Mouse (Mus musculus) kidney, adult 18-20 months (tissue): ENCODE measurements around the gene Yjefn3.

Source experiments
- DNase-seq: peaks from one replicate; pipeline ENCODE4 v3.0.0; 2021

The Yjefn3 gene

DNA sequence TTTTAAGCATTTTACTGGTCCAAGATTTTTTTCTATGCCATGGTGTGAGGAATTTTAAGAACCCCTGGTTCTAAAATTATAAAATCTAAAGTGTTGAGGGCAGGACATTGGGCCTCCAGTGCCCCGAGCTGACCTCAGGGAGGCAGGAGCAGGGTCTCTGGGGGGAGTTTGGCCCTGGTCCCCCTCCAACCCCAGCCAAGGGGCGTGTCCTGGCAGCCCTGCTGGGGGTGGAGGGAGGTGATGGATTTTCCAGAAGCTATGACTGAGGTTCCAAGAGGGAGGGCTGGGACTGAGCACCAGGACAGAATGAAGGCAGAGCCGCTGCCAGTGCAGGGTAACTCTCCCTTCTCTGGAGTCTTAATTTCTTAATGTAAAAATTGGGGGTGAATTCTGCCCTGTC lies 24.5 kb downstream of the Yjefn3 start:
- DNase-seq: no peak

DNA sequence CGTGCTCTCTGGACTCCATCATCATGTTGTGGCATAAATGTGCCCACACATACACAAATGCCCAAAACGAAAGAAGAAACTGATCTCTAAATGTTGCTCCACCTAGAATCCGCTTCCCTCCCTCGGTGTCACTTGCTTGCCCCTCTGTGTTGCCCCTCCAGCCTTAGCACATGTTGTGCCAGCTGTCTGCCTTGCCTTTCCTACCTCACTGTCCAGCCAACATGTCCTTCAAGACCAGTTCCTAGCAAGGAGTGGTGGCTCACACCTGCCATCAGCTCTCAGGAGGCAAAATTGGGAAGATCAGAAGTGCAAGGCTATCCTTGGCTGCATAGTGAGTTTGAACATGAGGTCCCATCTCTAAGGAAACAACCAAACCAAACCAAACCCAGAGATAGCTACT lies 25.1 kb downstream of the Yjefn3 start:
- DNase-seq: no peak

DNA sequence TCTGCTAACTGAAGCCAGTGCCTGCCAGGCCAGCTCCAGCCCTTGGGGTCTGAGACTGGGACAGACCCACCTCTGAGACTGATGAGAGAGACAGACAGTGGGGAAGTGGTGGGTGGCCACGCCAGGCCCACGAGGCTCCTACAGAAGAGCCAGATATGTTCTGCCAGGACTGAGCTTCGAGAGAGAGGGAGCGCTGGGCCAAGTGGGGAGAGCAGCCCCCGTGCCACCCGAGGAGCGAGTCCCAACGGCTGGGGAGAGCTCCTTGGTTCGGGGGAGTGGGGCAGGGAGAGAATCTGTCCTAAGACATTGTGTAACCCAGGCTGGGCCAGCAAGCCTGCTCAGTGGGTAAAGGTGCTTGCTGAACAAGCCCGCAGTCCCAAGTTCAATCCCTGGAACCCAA lies 25.5 kb downstream of the Yjefn3 start:
- DNase-seq: no peak

DNA sequence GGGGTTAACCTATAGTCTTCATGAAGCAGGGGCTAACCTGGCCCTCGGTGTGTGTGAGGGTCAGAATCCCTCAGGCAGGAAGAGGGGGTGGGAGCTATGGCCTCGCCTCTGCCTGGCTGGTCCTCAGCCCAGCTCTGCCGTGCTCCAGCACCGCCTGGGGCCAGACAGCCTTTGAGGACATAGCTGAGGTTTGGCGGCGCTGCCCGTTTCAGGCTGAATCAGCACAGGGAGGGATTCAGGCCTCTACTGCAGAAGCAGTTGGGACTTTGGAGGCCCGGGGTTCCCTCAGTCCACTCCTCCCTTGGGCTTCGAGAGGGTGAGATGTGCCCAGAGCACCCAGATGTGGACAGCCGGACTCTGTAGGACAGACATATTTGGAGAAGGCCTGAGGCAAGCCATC lies 26.4 kb downstream of the Yjefn3 start:
- DNase-seq: no peak

DNA sequence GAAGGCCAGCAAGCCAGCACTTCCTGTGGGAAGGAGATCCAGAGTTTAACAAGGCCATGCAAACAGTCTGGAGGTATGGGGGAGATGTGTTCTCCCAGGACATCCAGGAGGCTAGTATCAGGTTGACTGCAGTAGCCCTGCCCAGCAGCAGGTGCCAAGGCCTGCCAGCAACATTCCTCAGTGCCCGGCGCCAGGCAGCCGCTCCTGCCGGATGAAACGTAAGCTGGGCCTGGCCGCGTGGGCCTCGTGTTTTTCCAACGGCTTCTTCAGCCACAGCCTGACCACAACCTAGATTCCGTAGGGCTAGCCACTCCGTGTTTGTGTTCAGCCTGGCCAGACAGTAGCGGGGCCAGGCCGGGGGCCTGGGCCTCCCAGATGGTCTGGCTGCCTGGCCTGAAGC lies 27.9 kb downstream of the Yjefn3 start:
- no peak for DNase-seq

DNA sequence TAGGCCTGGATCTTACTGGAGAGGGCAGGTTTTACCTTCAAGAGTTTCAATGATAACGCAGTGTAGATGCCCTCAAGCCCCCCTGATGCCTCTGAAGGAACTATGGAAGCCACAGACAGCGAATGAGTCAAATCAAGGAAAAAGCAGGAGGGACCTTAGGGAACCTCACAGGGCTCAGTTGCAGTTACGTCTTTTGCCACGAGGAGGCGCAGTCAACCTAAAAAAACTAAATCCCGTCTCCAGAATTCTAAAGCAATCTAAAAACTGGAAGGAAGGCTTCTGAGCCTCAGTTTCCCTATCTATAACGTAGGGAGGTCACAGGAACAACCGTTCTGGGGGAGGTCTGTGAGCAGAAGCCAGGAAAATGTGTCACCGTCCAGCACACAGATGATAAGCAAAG lies 28.4 kb downstream of the Yjefn3 start:
- DNase-seq: peak; percentile 80

DNA sequence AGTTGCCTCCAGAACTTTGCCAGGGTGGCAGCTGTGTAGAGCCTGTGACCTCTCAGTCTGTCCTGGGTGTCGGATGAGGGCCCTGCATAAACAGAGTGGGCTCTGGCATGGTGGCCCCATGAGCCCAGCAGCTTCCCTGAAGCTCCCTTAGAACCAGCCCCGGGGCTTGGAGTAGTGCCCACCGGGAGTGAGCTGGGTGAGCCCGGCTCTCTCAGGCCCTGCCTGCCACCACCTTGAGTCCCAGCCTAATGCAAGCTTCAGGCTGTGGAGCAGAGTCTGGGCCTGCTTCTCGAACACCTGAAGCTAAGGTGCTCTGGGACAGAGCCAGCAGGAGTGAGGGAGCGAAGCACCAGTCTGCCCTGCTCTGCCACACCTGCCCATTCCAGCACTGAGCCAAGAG lies 31.6 kb downstream of the Yjefn3 start:
- no peak for DNase-seq

DNA sequence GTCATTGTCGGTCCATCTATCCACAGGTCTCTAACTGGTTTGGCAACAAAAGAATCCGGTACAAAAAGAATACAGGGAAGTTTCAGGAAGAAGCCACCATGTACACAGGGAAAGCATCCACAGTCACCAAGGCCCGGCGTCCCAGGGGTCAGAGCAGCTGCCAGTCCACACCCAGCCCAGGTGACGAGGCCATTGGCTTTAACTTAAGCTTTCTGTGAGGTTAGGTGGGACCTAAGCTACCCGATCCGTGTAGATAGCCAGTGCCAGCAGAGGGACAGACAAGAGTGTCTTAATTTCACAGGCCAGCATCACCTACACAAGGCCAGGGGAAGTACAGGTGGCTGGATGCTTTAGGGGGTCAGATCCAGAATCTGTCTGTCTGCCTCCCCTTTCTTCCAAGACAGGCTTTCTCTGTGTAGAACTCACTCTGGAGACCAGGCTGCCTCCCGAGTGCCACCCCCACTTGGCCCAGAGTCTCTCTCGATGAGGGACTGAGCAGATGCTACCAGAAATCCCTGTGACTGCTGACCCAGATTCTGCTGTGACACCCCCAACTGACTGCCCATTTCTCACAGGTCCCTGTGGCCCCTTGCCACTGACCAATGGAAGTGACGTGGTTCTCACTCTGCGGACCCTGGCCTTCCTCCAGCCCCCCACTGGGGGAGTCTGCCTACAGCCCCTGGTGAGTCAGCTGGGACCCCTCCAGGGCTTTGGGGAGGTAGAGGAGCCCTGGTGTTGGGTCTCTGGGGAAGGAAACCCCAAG lies 32.3 kb downstream of the Yjefn3 start:
- no peak for DNase-seq

DNA sequence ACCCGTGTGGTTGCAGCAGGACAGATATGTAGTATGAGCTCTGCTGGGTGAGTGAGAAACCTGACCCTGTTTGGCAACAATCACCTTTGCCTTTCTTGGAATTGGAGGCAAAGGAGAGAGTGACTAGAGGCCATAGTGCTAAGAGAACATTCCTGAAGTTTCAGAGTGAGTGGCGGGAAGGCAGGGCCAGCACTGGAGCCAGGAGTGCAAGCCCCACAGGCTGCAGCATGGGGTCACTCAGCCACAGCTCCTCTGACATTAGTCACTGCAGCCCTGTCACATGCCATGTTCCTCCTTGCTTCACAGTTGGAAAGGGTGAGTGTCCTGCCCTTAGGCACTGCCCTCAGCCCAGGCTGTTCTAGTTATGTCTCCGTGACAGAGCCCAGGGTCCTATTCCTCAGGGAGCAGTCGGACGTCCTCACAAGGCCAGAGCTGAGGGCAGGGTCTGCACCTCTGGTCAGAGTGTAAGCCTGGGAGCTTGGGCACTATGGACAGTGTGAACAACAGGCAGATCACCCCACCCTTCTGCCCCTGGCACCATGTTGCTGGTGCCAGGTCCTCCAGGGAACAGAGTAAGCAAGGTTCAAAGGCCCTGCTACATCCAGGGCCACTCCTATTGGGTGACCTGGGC lies 34.7 kb downstream of the Yjefn3 start:
- peak; percentile 43 for DNase-seq

DNA sequence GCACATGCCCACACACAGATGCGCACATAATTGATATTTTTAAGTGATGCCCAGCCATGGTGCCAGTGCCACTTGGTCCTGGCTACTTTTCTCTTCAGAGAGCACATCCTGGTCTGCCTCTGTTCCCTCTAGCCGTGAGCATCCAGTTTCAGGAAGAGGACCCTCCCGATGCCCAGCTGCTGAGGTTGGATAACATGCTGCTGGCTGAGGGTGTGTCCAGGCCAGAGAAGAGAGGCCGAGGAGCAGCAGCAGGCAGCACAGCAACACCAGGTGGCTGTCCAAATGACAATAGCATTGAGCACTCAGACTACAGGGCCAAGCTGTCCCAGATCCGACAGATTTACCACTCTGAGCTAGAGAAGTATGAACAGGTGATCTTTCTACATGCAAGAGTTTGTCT lies 38.3 kb downstream of the Yjefn3 start:
- DNase-seq: no peak

DNA sequence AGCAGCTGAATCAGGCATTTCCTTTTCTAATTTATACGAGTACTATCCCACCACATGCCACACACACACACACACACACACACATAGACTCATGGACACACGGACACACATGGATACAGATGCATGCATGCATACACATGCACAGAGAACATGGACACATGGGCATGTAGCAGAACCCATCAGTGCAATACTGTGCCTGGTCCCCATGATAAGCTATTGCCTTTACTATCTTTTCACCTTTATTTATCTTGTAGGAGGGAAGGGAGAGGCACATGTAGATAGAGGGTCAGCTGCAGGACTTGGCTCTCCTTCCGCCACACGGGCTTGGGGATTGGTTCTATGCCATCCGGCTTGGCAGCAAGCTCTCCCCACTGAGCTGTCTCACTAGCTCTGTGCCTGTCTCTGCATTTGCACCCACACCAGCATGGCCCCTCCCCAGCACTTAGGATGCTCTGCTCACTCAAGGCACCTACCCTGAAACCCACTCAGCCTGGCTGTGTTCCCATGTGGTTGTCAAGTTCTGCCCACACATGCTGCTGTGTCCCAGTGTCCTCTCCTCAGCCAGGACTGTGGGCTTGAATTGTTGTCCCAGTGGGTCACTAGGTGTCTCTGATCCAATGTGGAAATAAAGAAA lies 39.0 kb downstream of the Yjefn3 start:
- DNase-seq: no peak

DNA sequence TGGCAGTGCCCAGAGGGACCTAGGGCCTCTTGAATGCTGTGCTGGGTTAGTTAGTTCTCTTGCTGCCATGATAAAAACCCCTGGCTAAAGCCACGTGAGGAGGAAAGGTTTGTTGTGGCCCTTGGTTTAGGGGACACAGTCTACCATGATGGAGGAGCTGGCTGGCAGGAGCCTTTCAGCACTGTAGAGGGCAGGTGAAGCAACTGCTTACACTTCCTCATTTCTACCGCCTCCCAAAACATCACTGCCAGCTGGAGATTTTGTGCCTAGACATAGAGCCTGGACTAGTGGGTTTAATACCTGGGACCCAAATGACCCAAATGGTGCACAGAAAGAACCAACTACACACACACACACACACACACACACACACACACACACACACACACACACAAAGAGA lies 41.3 kb downstream of the Yjefn3 start:
- DNase-seq: no peak

DNA sequence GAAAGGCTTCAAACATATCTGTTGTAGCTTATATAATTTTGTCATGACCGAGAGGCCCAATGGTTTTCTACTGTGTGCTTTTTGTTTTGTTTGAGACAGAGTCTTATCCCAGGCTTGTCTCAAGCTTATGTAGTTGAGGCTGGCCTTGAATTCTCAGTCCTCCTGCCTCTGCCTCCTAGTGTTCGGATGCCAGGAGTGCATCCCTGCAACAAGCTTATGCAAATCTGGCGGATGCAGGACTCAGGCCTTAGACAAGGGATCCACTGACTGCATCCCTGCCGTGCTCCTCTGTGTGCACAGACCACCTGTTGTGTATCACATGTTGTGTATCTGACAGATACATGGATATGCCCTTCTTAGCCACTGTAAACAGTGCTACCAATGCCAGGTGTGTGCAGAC lies 41.7 kb downstream of the Yjefn3 start:
- DNase-seq: no peak

DNA sequence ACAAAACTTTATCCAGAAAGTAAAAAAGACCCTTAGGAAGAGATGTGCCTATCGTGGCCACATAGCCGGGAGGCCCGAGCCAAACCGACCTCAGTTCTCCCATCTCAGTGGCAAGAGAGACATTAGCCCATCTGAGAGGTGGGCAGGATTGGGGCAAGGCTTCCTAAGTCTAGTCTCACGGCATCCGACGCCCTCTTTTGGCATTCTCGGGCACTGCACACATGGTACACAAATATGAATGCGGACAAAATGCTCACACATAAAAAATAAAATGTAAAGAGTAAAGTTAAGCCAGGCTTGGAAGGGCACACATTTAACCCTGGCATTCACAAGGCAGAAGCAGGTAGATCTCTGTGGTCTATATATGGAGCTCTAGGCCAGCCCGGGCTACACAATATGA lies 48.6 kb downstream of the Yjefn3 start:
- no peak for DNase-seq

DNA sequence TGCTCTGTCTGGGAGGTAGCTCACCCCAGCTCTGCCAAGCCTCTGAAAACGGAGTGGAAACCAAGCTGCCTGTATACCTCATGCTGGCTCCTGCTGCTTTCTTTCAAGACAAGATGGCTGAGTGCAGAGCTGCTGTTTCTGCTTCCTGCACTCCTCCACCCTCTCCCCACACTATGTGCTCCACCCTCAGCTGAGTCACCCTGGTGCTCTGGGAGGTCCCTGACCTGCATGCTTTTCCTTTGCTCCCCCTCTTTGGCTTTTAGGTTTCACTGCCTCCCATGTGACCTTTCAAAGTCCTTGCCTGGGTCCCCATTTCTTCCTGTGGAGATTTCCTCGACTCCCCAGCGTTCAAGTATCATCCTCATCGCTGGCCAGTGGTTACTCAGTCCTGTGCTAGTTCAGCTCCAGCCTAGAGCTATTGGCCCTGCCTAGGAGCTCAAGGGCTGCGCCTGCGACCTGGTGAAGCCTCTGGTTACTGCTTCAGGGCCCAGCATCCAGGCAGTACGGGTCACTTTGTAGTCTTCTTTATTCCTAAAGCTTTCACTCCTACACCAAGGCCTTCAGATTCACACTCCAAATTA lies 51.5 kb downstream of the Yjefn3 start:
- DNase-seq: no peak

DNA sequence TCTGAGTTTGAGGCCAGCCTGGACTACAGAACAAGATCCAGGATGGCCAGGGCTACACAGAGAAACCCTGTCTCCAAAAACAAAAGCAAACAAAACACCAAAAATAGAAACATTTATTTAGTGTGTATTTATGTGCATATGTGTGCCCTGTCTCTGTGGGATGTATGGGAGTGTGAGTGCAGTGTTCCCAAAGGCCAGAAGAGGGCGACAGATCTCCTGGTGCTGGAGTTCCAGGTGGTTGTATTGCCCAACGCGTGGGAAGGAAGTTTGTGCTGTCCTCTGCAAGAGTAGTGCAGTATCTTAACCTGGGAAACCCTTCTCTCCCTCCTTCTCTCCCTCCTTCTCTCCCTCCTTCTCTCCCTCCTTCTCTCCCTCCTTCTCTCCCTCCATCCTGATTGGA lies 52.6 kb downstream of the Yjefn3 start:
- DNase-seq: no peak

DNA sequence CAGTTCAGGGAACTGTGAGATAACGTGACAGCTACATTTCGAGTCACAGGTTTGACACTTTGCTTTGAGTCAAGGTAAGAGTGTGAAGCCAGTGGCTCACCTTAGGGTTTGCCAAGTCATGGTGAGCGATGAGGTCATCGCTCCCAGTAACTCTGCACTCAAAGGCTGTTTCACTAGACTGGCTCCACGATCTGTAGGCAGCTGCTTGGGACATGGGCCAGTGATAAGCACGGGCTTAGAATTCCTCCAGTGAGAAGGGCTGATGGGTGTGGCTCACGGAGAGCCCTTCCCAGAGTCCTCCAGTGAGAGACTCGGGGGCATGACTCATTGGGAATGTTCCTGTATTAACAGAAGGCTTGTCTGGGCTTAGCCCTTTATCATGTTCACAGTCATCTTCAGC lies 53.6 kb downstream of the Yjefn3 start:
- DNase-seq: no peak

DNA sequence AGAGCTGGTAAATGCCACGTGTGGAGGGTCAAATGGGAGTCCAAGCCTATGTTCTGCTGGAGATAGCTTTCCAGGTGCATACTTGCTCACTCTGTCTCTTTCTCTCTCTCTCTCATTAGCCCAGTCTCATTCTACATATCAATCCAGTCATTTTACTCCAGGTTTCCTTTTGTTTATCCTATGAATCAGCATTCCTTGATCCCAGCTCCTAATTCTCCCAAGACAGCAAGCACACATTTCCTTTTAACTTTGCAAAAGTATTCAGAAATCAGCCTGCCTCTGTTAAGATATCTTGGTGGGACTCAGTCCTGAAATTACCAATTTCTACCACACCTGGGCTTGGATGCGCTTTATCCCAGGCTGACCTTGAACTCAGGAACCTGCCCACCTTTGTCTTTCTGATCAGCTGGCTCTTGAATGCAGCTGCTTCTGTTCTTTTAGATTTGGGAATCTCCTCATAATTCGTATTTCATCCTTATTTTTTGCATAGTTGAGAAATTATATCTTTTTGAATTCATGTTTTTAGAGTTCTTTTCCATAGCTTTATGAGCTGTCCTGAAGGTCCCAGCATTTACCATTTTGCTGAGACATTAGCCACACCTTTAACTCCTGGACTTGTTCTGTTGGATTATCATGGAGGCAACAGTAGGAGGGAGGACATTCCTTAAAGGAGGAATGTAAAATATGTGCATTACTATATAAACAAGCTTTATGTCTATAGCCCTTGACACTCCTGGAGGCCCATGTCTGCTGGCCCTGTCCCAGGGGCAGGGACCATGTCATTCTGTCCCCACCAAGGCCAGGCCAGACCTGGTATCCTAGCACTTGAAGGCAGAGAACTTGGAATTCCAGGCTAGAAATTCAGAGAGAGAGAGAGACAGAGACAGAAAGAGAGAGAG lies 55.1 kb downstream of the Yjefn3 start:
- DNase-seq: no peak
